Mouse (Mus musculus): ENCODE data around the gene Tmtc2.

GRCm38 (mm10) chr10:105557581-105557980 lies 16.7 kb downstream of the Tmtc2 start:
- TF ChIP-seq CTCF (conservative IDR thresholded peaks at IDR 0.05; ENCODE audit: low read length) = no peak
- no peak for TF ChIP-seq NANOG (IDR thresholded peaks at IDR 0.05; ENCODE audit: borderline replicate concordance, low read length)
